Mouse (Mus musculus) CH12.LX (cell line): Measurements from ENCODE around the gene Msh5.

Experiments
- EP300 ChIP-seq: IDR thresholded peaks from 2 replicates; pipeline ENCODE4 v1.6.1; 2011; ENCODE audit warnings: low read length, improper control_type of control experiment
- HCFC1 ChIP-seq: IDR thresholded peaks from 2 replicates; pipeline ENCODE4 v1.6.1; 2012; ENCODE audit warnings: low read depth, mild to moderate bottlenecking, inconsistent platforms, low read length, improper control_type of control experiment
- ZC3H11A ChIP-seq: IDR thresholded peaks from 2 replicates; pipeline ENCODE4 v1.6.1; 2012; ENCODE audit warnings: low read depth, mild to moderate bottlenecking, inconsistent platforms, low read length, improper control_type of control experiment
- ZKSCAN1 ChIP-seq: IDR thresholded peaks from 2 replicates; pipeline ENCODE4 v1.6.1; 2012; ENCODE audit warnings: low read depth, inconsistent platforms, low read length, improper control_type of control experiment, borderline replicate concordance

DNA sequence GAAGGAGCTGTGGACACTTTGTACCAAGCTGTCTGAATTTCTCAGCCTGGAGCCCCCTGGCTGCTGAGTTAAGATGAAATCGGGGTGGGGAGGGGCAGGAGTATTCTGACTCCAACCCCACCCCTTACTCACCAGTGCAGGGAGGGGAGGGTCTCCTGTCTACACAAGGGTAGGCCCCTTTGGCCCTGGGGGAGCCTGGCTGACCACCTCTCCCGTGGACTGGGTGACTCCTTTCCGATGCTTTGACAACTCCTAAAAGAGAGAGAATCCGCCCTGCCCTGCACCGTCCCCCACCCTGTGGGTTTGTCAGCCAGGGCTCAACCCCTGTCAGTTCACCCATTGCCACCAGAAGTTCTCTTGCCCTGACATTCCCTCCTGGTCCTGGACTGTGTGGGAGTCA is 20.3 kb downstream of the Msh5 start:
- no peak for TF ChIP-seq HCFC1
- TF ChIP-seq ZC3H11A, result no peak
- TF ChIP-seq ZKSCAN1, result no peak
- TF ChIP-seq EP300, result no peak
